Mouse (Mus musculus) activated CD4-positive, CD25-positive, alpha-beta regulatory T cell (primary cell): ENCODE results near the gene Tifab. TPM values are rescaled to one million over a fixed set of nuclear protein-coding genes. Genes with fewer than 3 reads are reported as not detected.

Experiments used
- polyA plus RNA-seq, 2 experiments: library from polyadenylated mRNA; unstranded; fragments of 100-300 nt; shearing (Covaris generic); gene quantifications; one replicate each; pipeline ENCODE4 v1.2.1; 2017

Tifab gene
- under 1 TPM; 0.41 to 0.91 TPM for polyA plus RNA-seq

GRCm38 (mm10) chr13:56178416-56179035 lies at the start of gene Tifab:
Gene Tifab (minus strand): TSS chr13:56178885.

DNA sequence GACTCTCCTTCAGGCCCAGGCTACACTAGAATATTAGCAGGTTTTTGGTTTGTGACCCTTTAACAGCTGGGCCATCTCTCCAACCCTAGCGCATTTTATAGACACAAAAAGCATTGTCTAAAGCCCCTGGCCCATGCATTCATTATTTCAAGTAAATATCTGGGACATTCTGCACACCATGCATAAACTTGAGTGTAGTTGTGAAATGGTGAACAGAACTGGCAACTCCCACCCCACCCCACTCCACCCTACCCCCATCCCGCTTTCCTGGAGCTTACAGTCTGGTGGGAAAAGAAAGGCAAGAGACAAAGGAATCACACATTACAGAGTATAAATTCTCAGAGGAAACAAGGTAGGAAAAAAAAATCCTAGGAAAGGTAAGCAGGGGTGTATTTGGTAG lies 42.5 kb downstream of the Tifab start, which contains the start of gene H2afy:
Gene H2afy, minus strand, starts transcription at position 162 of the 400 bp plus-strand sequence.

Other genes with a start within 250 kb of the Tifab start
- 100 to 1,000 TPM; 417 to 428 TPM for gene H2afy, start 42.5 kb downstream of the Tifab start, polyA plus RNA-seq
- not detected for gene Neurog1, start 73.3 kb upstream of the Tifab start, polyA plus RNA-seq
- not detected for gene Cxcl14, start 117.7 kb upstream of the Tifab start, polyA plus RNA-seq
- gene Gm3045, start 247.7 kb upstream of the Tifab start, polyA plus RNA-seq: not detected